Mouse (Mus musculus) midbrain, embryonic 14.5 days (tissue): Measurements from ENCODE around the gene Tmem115. TPM values are rescaled to one million over a fixed set of nuclear protein-coding genes. Genes with fewer than 3 reads are reported as not detected.
A peak's percentile ranks its signal among the peaks of the same experiment; 100 is the strongest.

ENCODE experiments used
- ATAC-seq: fragments of 200-750 bp; cut with Nextera tagmentation; 2 replicates; pipeline ENCODE4 v1.8.0; 2017; ENCODE audit warnings: moderate number of reproducible peaks, moderate library complexity; ENCODE audit not compliant: low FRiP score, low TSS enrichment
- DNase-seq: peaks from one replicate; pipeline ENCODE4 v3.0.0-alpha.2; 2015
- H3K27ac ChIP-seq: fragments of 300-500 bp; sonication (generic); replicated peaks from 2 replicates; pipeline ENCODE4 v1.5.1; 2014; ENCODE audit warnings: mild to moderate bottlenecking, low read depth, low read length, moderate library complexity
- H3K27me3 ChIP-seq: fragments of 300-500 bp; sonication (generic); 2 replicates; pipeline ENCODE4 v1.6.1; 2014; ENCODE audit warnings: low read length, control low read depth, mixed read lengths; ENCODE audit not compliant: control insufficient read depth, insufficient read depth
- H3K36me3 ChIP-seq: fragments of 300-500 bp; sonication (generic); 2 replicates; pipeline ENCODE4 v1.6.1; 2014; ENCODE audit warnings: low read length, control low read depth; ENCODE audit not compliant: control insufficient read depth, insufficient read depth
- H3K4me1 ChIP-seq: fragments of 300-500 bp; sonication (generic); 2 replicates; pipeline ENCODE4 v1.6.1; 2014; ENCODE audit warnings: mild to moderate bottlenecking, antibody characterized with exemption, low read length, control low read depth; ENCODE audit not compliant: control insufficient read depth, insufficient read depth
- H3K4me2 ChIP-seq: fragments of 300-500 bp; sonication (generic); 2 replicates; pipeline ENCODE4 v1.6.1; 2014; ENCODE audit warnings: mild to moderate bottlenecking, low read length, moderate library complexity
- H3K4me3 ChIP-seq: fragments of 300-500 bp; sonication (generic); replicated peaks from 2 replicates; pipeline ENCODE4 v1.5.1; 2014; ENCODE audit warnings: low read depth, low read length
- H3K9ac ChIP-seq: fragments of 300-500 bp; sonication (generic); replicated peaks from 2 replicates; pipeline ENCODE4 v1.6.1; 2014; ENCODE audit warnings: mild to moderate bottlenecking, low read length, moderate library complexity
- H3K9me3 ChIP-seq: fragments of 300-500 bp; sonication (generic); 2 replicates; pipeline ENCODE4 v1.6.1; 2016; ENCODE audit warnings: low read length, control low read depth, mixed read lengths; ENCODE audit not compliant: control insufficient read depth
- WGBS: fragments of 180-500 bp; shearing (Covaris S2); extraction: QIAGEN DNeasy Blood & Tissue Kit; methylation state at CpG from one replicate; pipeline ENCODE4 v1.1.7; 2014; 5-methylcytosine and 5-hydroxymethylcytosine counted together
- polyA plus RNA-seq: library from polyadenylated mRNA; unstranded; fragments of >200 nt; fragmentation: Nextera tagmentation; extraction: Ambion mirVana; gene quantifications from 2 replicates; pipeline ENCODE4 v1.2.1, GENCODE M21; 2014

Gene Tmem115
- polyA plus RNA-seq, result 50.9 and 51.7 TPM in 2 replicates

DNA sequence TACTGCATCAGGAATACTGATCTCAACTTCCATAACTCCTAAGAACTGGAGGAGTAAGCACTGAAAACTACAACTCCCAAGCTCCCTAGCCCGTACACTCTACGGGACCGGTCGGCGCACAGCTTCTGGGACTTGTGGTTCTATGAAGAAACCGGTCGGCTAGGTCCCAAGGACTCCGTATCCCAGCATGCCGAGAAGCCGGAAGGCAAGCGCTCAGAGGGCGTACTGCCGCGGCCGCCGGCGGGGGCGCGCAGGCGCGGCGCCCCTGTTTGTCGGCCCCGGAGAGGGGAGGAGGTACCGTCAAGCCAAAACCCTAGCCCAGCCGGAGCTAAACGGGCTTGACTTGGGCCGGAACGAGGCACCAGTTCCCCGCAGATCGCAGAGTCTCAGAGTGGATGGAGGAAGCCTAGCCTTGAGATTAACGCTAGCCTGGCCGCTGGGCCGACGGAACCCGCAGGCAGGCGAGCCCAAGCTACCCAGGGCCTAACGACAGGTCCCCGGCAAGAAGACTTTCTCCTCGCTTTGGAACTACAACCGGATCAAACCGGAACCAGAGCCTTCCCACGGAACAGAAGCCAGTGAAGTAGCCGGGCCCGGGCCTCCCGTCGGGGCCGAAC lies at the start of gene Tmem115:
Gene Tmem115 (plus strand): TSS at position 155 of the 617 bp plus-strand sequence.
- no peaks in the 10 kb centered on the region for H3K9me3 ChIP-seq
- peaks cover 25% of the 10 kb centered on the region for H3K4me1 ChIP-seq
- peak within 1 kb of the TSS; percentile 98 for H3K4me2 ChIP-seq
- peak within 1 kb of the TSS; percentile 86 for H3K9ac ChIP-seq
- DNase-seq (peak; percentile 98), ATAC-seq (peak; percentile 97)
- H3K27me3 ChIP-seq, result no peaks in the 10 kb centered on the region
- under 1% methylated on average over 48 of the region's 48 CpGs for WGBS
- peak within 1 kb of the TSS; percentile 73 for H3K4me3 ChIP-seq
- H3K27ac ChIP-seq, result peak within 1 kb of the TSS; percentile 60
- H3K36me3 ChIP-seq, result peaks cover 24% of the 10 kb centered on the region

DNA sequence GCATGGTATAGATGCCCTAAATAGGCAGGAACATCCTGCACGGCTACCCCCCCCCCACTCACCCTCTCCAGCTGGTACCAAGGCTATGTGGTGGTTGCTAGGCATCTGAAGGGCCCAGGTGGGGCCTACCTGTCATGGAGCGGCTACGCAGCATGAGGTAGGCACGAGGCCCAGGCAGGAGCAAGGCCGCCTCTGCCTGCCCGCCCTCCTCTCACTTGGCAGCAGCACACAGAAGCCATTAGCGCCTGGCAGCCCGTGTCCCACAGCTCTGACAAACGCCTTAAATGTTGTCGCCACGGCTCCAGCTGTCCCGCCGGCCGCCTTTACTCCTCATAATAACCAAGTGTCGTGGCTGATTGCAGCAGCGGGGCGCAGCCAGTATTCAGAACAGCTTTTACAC lies 49.4 kb upstream of the Tmem115 start:
- Histone ChIP-seq H3K4me3 (no peak overlapping the region), H3K36me3 (no peaks in the 10 kb centered on the region), H3K4me1 (peaks cover 45% of the 10 kb centered on the region), H3K27me3 (no peaks in the 10 kb centered on the region), H3K27ac (peak overlapping the region; percentile 81), H3K9me3 (no peaks in the 10 kb centered on the region), H3K9ac (no peak overlapping the region), H3K4me2 (no peak overlapping the region)
- ATAC-seq (peak; percentile 48), DNase-seq (peak; percentile 81)
- 50% methylated on average over 17 of the region's 17 CpGs for WGBS

DNA sequence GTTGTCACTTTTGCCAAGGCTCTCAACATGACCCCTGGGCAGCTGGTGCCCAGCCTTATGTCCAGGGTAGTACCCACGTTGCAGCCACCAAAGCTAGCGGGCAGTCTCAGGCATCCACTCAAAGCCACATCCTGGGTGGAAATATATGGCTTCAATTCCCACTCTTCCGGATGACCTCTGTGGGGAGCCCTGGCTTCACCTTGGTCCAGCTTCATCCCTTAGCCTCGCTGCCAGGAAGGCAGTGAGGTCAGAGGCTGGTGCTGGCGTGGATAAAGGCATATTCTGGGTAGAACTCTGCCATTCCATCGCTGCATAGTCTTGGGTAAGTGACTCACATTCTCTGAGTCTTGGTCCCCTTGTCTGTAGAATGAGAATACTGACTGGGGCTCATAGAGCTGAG lies 49.0 kb upstream of the Tmem115 start:
- H3K36me3 ChIP-seq, result no peaks in the 10 kb centered on the region
- no peaks in the 10 kb centered on the region for H3K27me3 ChIP-seq
- peak overlapping the region; percentile 81 for H3K27ac ChIP-seq
- H3K4me2 ChIP-seq, result no peak overlapping the region
- no peak for DNase-seq
- H3K4me1 ChIP-seq, result peaks cover 41% of the 10 kb centered on the region
- ATAC-seq, result no peak
- H3K9me3 ChIP-seq, result no peaks in the 10 kb centered on the region
- no peak overlapping the region for H3K4me3 ChIP-seq
- 76% methylated on average over 6 of the region's 6 CpGs for WGBS
- no peak overlapping the region for H3K9ac ChIP-seq

DNA sequence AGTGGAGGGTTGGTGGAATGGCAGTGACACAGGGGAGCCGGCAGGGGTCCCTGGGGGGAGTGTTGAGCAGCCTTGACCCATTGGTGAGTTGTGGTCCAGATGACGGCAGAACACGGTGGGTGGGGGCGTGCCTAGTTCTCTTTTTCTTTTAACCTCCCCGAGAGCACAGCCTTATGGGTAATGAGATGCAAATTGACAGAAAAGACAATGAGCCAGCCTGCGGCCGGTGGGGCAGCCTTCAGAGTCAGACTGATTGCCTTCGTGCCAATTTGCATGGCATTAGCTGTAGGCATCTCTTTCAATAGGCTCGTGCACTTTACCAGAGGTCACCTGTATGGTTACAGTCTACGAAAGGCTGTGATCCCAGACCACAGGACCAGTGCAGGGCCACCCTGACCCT lies 47.7 kb upstream of the Tmem115 start:
- no peak overlapping the region for H3K4me3 ChIP-seq
- peak overlapping the region; percentile 37 for H3K27ac ChIP-seq
- 24% methylated on average over 10 of the region's 10 CpGs for WGBS
- no peaks in the 10 kb centered on the region for H3K27me3 ChIP-seq
- no peaks in the 10 kb centered on the region for H3K9me3 ChIP-seq
- H3K4me2 ChIP-seq, result no peak overlapping the region
- ATAC-seq, result no peak; the same call in 1 of the 2 replicates
- peaks cover 27% of the 10 kb centered on the region for H3K4me1 ChIP-seq
- DNase-seq, result peak; percentile 64
- no peaks in the 10 kb centered on the region for H3K36me3 ChIP-seq
- H3K9ac ChIP-seq, result no peak overlapping the region

DNA sequence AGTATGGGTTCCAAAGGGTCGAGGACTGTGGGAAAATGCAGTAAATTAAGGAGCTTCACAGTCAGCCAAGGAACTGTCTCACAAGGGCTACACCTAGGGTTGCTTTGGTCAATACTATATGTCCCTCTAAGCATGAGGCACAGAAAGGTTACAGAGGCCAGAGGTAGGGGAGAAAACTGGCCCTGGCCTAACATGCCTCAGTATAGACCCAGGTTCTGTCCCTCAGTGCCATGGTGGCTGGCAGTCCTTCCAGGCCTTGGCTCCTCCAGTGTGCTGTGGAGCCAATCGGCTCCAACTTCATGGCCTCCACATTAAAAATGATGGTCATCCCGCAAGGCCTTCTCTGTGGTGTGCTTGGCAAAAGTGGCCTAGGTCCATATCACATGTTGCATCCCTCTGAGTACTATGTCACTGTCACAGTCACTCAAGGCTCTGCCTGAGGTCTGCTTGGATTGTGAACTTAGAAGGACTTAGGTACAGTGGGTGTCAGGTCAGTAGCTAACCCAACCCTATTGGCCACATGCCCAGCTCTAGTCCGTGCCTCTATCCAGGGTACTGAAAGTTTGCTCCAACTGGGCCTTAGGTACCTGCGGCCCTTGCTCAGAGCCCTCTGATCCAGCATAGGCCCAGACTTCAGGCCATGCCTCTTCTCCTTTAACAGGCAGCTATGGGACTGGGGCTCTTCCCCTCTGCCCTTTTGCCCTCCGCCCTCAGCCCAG lies 47.1 kb upstream of the Tmem115 start:
- no peaks in the 10 kb centered on the region for H3K9me3 ChIP-seq
- H3K36me3 ChIP-seq, result no peaks in the 10 kb centered on the region
- 70% methylated on average over 6 of the region's 6 CpGs for WGBS
- no peak overlapping the region for H3K9ac ChIP-seq
- H3K27me3 ChIP-seq, result no peaks in the 10 kb centered on the region
- no peak overlapping the region for H3K4me3 ChIP-seq
- H3K4me1 ChIP-seq, result peaks cover 23% of the 10 kb centered on the region
- no peak for ATAC-seq
- H3K4me2 ChIP-seq, result no peak overlapping the region
- no peak for DNase-seq
- H3K27ac ChIP-seq, result peak overlapping the region; percentile 37

DNA sequence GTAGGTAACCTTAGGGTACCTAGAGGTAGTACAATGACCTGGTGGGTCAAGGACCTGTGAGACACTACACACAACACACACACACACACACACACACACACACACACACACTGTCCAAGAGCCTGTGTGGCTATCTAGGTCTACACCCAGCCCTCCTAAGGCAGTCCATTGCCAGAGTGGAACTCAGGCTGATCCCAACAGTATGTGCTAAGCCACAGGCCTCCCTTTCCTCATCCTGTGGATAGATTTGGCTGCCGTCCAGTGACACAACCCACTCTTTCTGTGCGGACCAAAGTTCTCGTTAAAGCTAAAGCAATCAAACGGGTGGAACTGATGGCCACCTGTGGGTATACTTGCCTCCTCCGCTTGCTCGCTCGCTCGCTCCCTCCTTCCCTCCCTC lies 43.6 kb upstream of the Tmem115 start:
- Histone ChIP-seq H3K4me2 (no peak overlapping the region), H3K9ac (no peak overlapping the region), H3K4me3 (no peak overlapping the region), H3K36me3 (no peaks in the 10 kb centered on the region), H3K27me3 (no peaks in the 10 kb centered on the region), H3K9me3 (no peaks in the 10 kb centered on the region), H3K4me1 (peaks cover 24% of the 10 kb centered on the region), H3K27ac (no peak overlapping the region)
- DNase-seq, result no peak
- no peak for ATAC-seq
- WGBS, result 66% methylated on average over 8 of the region's 8 CpGs

DNA sequence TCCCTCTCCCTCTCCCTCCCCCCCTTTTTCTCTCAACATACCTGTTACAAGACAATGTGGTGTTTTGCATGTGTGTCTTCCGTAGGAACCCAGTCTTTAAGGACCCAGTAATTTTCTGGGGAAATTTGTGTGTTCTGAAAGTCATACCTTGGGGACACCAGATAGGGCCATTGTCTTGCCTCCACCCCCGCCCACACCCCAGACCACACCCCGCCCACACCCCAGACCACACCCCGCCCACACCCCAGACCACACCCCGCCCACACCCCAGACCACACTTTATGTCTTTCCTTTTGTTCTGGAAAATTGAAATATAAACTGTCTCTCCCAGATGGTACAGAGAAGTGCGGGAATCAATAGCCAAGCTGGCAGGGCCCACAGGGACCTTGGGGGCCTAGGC lies 43.1 kb upstream of the Tmem115 start:
- no peak overlapping the region for H3K27ac ChIP-seq
- peaks cover 20% of the 10 kb centered on the region for H3K4me1 ChIP-seq
- no peak overlapping the region for H3K4me3 ChIP-seq
- no peak for ATAC-seq
- WGBS, result 68% methylated on average over 6 of the region's 6 CpGs
- no peaks in the 10 kb centered on the region for H3K27me3 ChIP-seq
- no peak overlapping the region for H3K4me2 ChIP-seq
- no peaks in the 10 kb centered on the region for H3K9me3 ChIP-seq
- no peak overlapping the region for H3K9ac ChIP-seq
- no peak for DNase-seq
- no peaks in the 10 kb centered on the region for H3K36me3 ChIP-seq

DNA sequence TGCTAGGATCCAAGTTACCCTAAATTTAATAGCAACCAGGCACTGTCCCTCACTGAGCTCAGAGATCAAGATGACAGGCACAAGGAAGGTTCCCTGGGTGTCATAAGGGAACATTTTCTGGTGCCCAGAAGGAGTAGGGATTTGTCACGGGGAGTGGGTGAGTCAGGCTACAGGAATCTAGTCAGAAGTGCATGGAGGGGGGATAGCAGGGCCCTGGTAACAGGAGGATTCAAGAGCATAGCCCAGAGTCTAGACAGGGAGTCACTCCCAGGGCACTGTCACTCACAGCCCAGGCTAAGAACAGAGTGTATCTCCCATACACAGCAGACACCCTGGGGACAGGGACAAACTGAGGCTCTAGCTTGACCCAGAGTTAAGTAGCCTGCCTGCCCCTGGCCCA lies 40.2 kb upstream of the Tmem115 start:
- Histone ChIP-seq H3K4me2 (no peak overlapping the region), H3K4me1 (peaks cover 8% of the 10 kb centered on the region; the same call in 1 of the 2 replicates), H3K27me3 (no peaks in the 10 kb centered on the region), H3K9ac (no peak overlapping the region), H3K9me3 (no peaks in the 10 kb centered on the region), H3K27ac (no peak overlapping the region), H3K4me3 (no peak overlapping the region), H3K36me3 (0 out of 2 replicates have a peak, but pooled peaks cover 7% of the 10 kb centered on the region)
- no peak for ATAC-seq
- 76% methylated on average over 1 of the region's 1 CpGs for WGBS
- no peak for DNase-seq

DNA sequence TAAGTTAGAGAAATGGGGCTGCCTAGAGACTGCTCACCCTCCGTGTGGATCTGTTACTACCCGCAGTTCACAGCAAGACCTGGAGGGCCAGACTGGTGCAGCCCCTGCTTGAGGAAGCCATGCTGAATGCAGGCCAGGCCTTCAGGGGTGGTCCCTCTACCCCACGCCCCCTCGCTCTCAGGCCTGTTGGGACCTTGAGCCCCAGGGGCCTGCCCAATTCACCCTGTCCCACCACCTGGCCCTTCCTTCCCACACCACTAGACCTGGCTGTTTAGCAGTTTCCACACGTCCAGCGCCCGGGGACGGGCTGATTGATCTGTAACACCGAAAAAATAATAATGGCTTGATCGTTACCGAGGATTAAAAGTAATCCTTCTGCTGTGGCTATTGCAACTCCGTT lies 39.5 kb upstream of the Tmem115 start:
- 0 out of 2 replicates have a peak, but pooled peaks cover 7% of the 10 kb centered on the region for H3K36me3 ChIP-seq
- H3K27ac ChIP-seq, result peak overlapping the region; percentile 52; the same call in 1 of the 2 replicates
- no peaks in the 10 kb centered on the region for H3K27me3 ChIP-seq
- no peak for DNase-seq
- H3K4me1 ChIP-seq, result peaks cover 8% of the 10 kb centered on the region; the same call in 1 of the 2 replicates
- H3K4me3 ChIP-seq, result no peak overlapping the region
- ATAC-seq, result no peak
- 46% methylated on average over 12 of the region's 12 CpGs for WGBS
- H3K4me2 ChIP-seq, result no peak overlapping the region
- H3K9me3 ChIP-seq, result no peaks in the 10 kb centered on the region
- H3K9ac ChIP-seq, result 0 out of 2 replicates have a peak overlapping the region, but pooled peaks have one; percentile 3
